Mouse (Mus musculus): Measurements from ENCODE around the gene Sf3b3. TPM values are rescaled to one million over a fixed set of nuclear protein-coding genes. Genes with fewer than 3 reads are reported as not detected.
"Not testable (repeated sequence)": the region's sequence is repeated elsewhere in the genome, so short reads cannot be mapped to it uniquely, and the experiment has no call there.

Gene Sf3b3
- polyA plus RNA-seq, 1 experiment, result 33.3 TPM

GRCm38 (mm10) chr8:110786934-110787333 lies 59.7 kb downstream of the Sf3b3 start:
- Histone ChIP-seq H3K4me1 (ENCODE audit: control insufficient read depth, insufficient read depth, low read length) (no peaks in the 10 kb centered on the region), H3K4me3 (replicated peaks; ENCODE audit: extremely low read depth, low read depth, low read length) (no peak overlapping the region)
- TF ChIP-seq POLR2A (IDR thresholded peaks at IDR 0.05; ENCODE audit: borderline replicate concordance, extremely low read depth, low read depth, low read length), result no peak
- TF ChIP-seq CTCF (IDR thresholded peaks at IDR 0.05; ENCODE audit: insufficient read depth, low read length), result no peak
- 30% methylated on average over 8 of the region's 8 CpGs for WGBS
- DNase-seq, result no peak

- H3K4me3 ChIP-seq (replicated peaks; ENCODE audit: extremely low read depth, low read depth, low read length); DNase-seq; H3K4me1 ChIP-seq (ENCODE audit: control insufficient read depth, insufficient read depth, low read length): not testable (repeated sequence)
- 64% methylated on average over 7 of the region's 7 CpGs for WGBS
Measured at GRCm38 (mm10) chr8:110786501-110786900, 60.1 kb downstream of the Sf3b3 start.

- H3K4me3 ChIP-seq (replicated peaks; ENCODE audit: extremely low read depth, low read depth, low read length), result no peak overlapping the region
- H3K4me1 ChIP-seq (ENCODE audit: control insufficient read depth, insufficient read depth, low read length), result no peaks in the 10 kb centered on the region
- TF ChIP-seq CTCF (IDR thresholded peaks at IDR 0.05; ENCODE audit: insufficient read depth, low read length) (no peak), POLR2A (IDR thresholded peaks at IDR 0.05; ENCODE audit: borderline replicate concordance, extremely low read depth, low read depth, low read length) (no peak)
- 74% methylated on average over 2 of the region's 2 CpGs for WGBS
- no peak for DNase-seq
Measured at GRCm38 (mm10) chr8:110785366-110785765, 61.2 kb downstream of the Sf3b3 start.

- no peak for DNase-seq
- 53% methylated on average over 13 of the region's 13 CpGs for WGBS
Measured at GRCm38 (mm10) chr8:110779924-110780718, 66.5 kb downstream of the Sf3b3 start.

GRCm38 (mm10) chr8:110776335-110776734 lies 70.3 kb downstream of the Sf3b3 start:
- no peak for TF ChIP-seq CTCF (IDR thresholded peaks at IDR 0.05; ENCODE audit: insufficient read depth, low read length)
- TF ChIP-seq POLR2A (IDR thresholded peaks at IDR 0.05; ENCODE audit: borderline replicate concordance, extremely low read depth, low read depth, low read length), result no peak
- DNase-seq, result no peak

More at GRCm38 (mm10) chr8:110779924-110780718, 66.5 kb downstream of the Sf3b3 start:
- H3K4me3 ChIP-seq (replicated peaks; ENCODE audit: extremely low read depth, low read depth, low read length), result no peak overlapping the region
- H3K4me1 ChIP-seq (ENCODE audit: control insufficient read depth, insufficient read depth, low read length), result no peaks in the 10 kb centered on the region
- TF ChIP-seq CTCF (IDR thresholded peaks at IDR 0.05; ENCODE audit: insufficient read depth, low read length) (no peak), POLR2A (IDR thresholded peaks at IDR 0.05; ENCODE audit: borderline replicate concordance, extremely low read depth, low read depth, low read length) (no peak)

GRCm38 (mm10) chr8:110775721-110776120 lies 70.9 kb downstream of the Sf3b3 start:
- TF ChIP-seq POLR2A (IDR thresholded peaks at IDR 0.05; ENCODE audit: borderline replicate concordance, extremely low read depth, low read depth, low read length) (no peak), CTCF (IDR thresholded peaks at IDR 0.05; ENCODE audit: insufficient read depth, low read length) (no peak)
- no peak for DNase-seq
- H3K4me3 ChIP-seq (replicated peaks; ENCODE audit: extremely low read depth, low read depth, low read length), result no peak overlapping the region
- no peaks in the 10 kb centered on the region; the same call in 1 of the 2 replicates for H3K4me1 ChIP-seq (ENCODE audit: control insufficient read depth, insufficient read depth, low read length)
- WGBS, result 73% methylated on average over 3 of the region's 3 CpGs

More at GRCm38 (mm10) chr8:110776335-110776734, 70.3 kb downstream of the Sf3b3 start:
- H3K4me3 ChIP-seq (replicated peaks; ENCODE audit: extremely low read depth, low read depth, low read length), result no peak overlapping the region
- 94% methylated on average over 3 of the region's 3 CpGs for WGBS
- H3K4me1 ChIP-seq (ENCODE audit: control insufficient read depth, insufficient read depth, low read length), result no peaks in the 10 kb centered on the region; the same call in 1 of the 2 replicates

GRCm38 (mm10) chr8:110775316-110775715 lies 71.3 kb downstream of the Sf3b3 start:
- 75% methylated on average over 8 of the region's 8 CpGs for WGBS
- no peak for DNase-seq
- peak; percentile 24; the same call in 1 of the 2 replicates for TF ChIP-seq CTCF (IDR thresholded peaks at IDR 0.05; ENCODE audit: insufficient read depth, low read length)
- TF ChIP-seq POLR2A (IDR thresholded peaks at IDR 0.05; ENCODE audit: borderline replicate concordance, extremely low read depth, low read depth, low read length), result no peak
- Histone ChIP-seq H3K4me3 (replicated peaks; ENCODE audit: extremely low read depth, low read depth, low read length) (no peak overlapping the region), H3K4me1 (ENCODE audit: control insufficient read depth, insufficient read depth, low read length) (no peaks in the 10 kb centered on the region; the same call in 1 of the 2 replicates)

- Histone ChIP-seq H3K4me3 (replicated peaks; ENCODE audit: extremely low read depth, low read depth, low read length) (no peak overlapping the region), H3K4me1 (ENCODE audit: control insufficient read depth, insufficient read depth, low read length) (no peaks in the 10 kb centered on the region; the same call in 1 of the 2 replicates)
- 61% methylated on average over 6 of the region's 6 CpGs for WGBS
- DNase-seq, result no peak
- no peak for TF ChIP-seq POLR2A (IDR thresholded peaks at IDR 0.05; ENCODE audit: borderline replicate concordance, extremely low read depth, low read depth, low read length)
- no peak for TF ChIP-seq CTCF (IDR thresholded peaks at IDR 0.05; ENCODE audit: insufficient read depth, low read length)
Measured at GRCm38 (mm10) chr8:110774725-110775124, 71.9 kb downstream of the Sf3b3 start.

- no peak for DNase-seq
Measured at GRCm38 (mm10) chr8:110774047-110774446, 72.5 kb downstream of the Sf3b3 start.

GRCm38 (mm10) chr8:110772452-110772851 lies 74.1 kb downstream of the Sf3b3 start:
- 37% methylated on average over 7 of the region's 7 CpGs for WGBS
- Histone ChIP-seq H3K4me1 (ENCODE audit: control insufficient read depth, insufficient read depth, low read length) (no peaks in the 10 kb centered on the region; the same call in 1 of the 2 replicates), H3K4me3 (replicated peaks; ENCODE audit: extremely low read depth, low read depth, low read length) (no peak overlapping the region)
- TF ChIP-seq POLR2A (IDR thresholded peaks at IDR 0.05; ENCODE audit: borderline replicate concordance, extremely low read depth, low read depth, low read length), result no peak
- TF ChIP-seq CTCF (IDR thresholded peaks at IDR 0.05; ENCODE audit: insufficient read depth, low read length), result no peak
- no peak for DNase-seq

More at GRCm38 (mm10) chr8:110774047-110774446, 72.5 kb downstream of the Sf3b3 start:
- WGBS, result 49% methylated on average over 3 of the region's 3 CpGs
- TF ChIP-seq POLR2A (IDR thresholded peaks at IDR 0.05; ENCODE audit: borderline replicate concordance, extremely low read depth, low read depth, low read length) (no peak), CTCF (IDR thresholded peaks at IDR 0.05; ENCODE audit: insufficient read depth, low read length) (no peak)
- no peak overlapping the region for H3K4me3 ChIP-seq (replicated peaks; ENCODE audit: extremely low read depth, low read depth, low read length)
- no peaks in the 10 kb centered on the region; the same call in 1 of the 2 replicates for H3K4me1 ChIP-seq (ENCODE audit: control insufficient read depth, insufficient read depth, low read length)
